ENCODE assay signal across 24 mouse cellular contexts in the genomic region with DNA sequence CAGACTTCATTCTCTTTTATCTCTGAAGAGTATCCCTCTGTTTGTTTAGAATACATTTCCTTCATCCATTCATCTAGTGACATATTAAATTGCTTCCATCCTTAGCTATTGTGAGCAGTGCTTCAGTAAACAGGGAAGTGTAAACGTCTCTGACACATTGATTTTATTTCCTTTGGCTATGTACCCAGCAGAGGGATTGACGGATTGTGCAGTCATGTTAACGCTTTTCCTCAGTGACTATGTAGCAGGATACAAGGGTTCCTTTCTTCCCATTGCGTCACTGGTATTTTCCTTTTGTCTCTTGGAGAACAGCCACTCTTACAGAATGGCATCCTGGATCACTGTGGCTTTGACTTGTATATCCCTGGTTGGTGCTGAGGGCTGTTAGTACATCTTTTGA.
DNase-seq lines count a peak whose midpoint lies in the region; ATAC-seq lines count a peak whose summit lies in the region.
"Had no signal": no experiment of that assay in that cellular context is flagged by ENCODE, and none has a peak within 500 bp of the region (broad histone marks: within the 10 kb centered on the region; RNA-seq: fewer than 3 reads in every experiment).

No protein-coding gene starts in this region.

- WGBS in forebrain, embryonic 16.5 days = 21% methylated on average over 4 of the region's 4 CpGs
- WGBS in forebrain, embryonic 13.5 days = 44% methylated on average over 4 of the region's 4 CpGs
- WGBS in lung, embryonic 16.5 days = 27% methylated on average over 4 of the region's 4 CpGs

- H3K4me3 ChIP-seq in forebrain, embryonic 16.5 days (replicated peaks; ENCODE audit: low read length) = no peak overlapping the region
- H3K4me3 ChIP-seq in forebrain, embryonic 13.5 days = no peak overlapping the region
- no peak overlapping the region for H3K4me3 ChIP-seq in lung, embryonic 16.5 days (ENCODE audit: low read length)
- H3K4me3 ChIP-seq: embryonic facial prominence, embryonic 15.5 days; heart, adult 2 months; heart, embryonic 13.5 days; hindbrain, embryonic 12.5 days; limb, embryonic 12.5 days; liver, embryonic 12.5 days had no signal

- H3K27me3 ChIP-seq in forebrain, embryonic 16.5 days (replicated peaks; ENCODE audit: control insufficient read depth, insufficient read depth, low read length) = no peaks in the 10 kb centered on the region
- no peaks in the 10 kb centered on the region for H3K27me3 ChIP-seq in forebrain, embryonic 13.5 days
- no peaks in the 10 kb centered on the region for H3K27me3 ChIP-seq in lung, embryonic 16.5 days (ENCODE audit: control insufficient read depth, insufficient read depth, low read depth, low read length)
- H3K27me3 ChIP-seq: embryonic facial prominence, embryonic 15.5 days; limb, embryonic 12.5 days had no signal

- no peaks in the 10 kb centered on the region for H3K36me3 ChIP-seq in forebrain, embryonic 16.5 days (ENCODE audit: control insufficient read depth, insufficient read depth)
- H3K36me3 ChIP-seq in forebrain, embryonic 13.5 days (ENCODE audit: poor library complexity, severe bottlenecking) = no peaks in the 10 kb centered on the region
- no peaks in the 10 kb centered on the region for H3K36me3 ChIP-seq in lung, embryonic 16.5 days (ENCODE audit: control insufficient read depth, insufficient read depth, low read length)
- H3K36me3 ChIP-seq: embryonic facial prominence, embryonic 15.5 days; heart, embryonic 13.5 days; hindbrain, embryonic 12.5 days; limb, embryonic 12.5 days; liver, embryonic 12.5 days had no signal

- H3K4me1 ChIP-seq in forebrain, embryonic 16.5 days (replicated peaks; ENCODE audit: control insufficient read depth, insufficient read depth, low read length) = peaks cover 5% of the 10 kb centered on the region
- H3K4me1 ChIP-seq in forebrain, embryonic 13.5 days = peaks cover 9% of the 10 kb centered on the region
- peaks cover 10% of the 10 kb centered on the region; the same call in 1 of the 2 replicates for H3K4me1 ChIP-seq in lung, embryonic 16.5 days (replicated peaks; ENCODE audit: control insufficient read depth, insufficient read depth, low read length)
- H3K4me1 ChIP-seq: embryonic facial prominence, embryonic 15.5 days; hindbrain, embryonic 12.5 days; limb, embryonic 12.5 days; liver, embryonic 12.5 days had no signal

- no peak overlapping the region for H3K9ac ChIP-seq in forebrain, embryonic 16.5 days (replicated peaks; ENCODE audit: low read depth, low read length)
- no peak overlapping the region for H3K9ac ChIP-seq in forebrain, embryonic 13.5 days
- no peak overlapping the region for H3K9ac ChIP-seq in lung, embryonic 16.5 days (ENCODE audit: low read length)
- H3K9ac ChIP-seq: embryonic facial prominence, embryonic 15.5 days; heart, embryonic 13.5 days; hindbrain, embryonic 12.5 days; limb, embryonic 12.5 days; liver, embryonic 12.5 days had no signal

- no peak overlapping the region for H3K27ac ChIP-seq in forebrain, embryonic 16.5 days (ENCODE audit: low read length)
- no peak overlapping the region for H3K27ac ChIP-seq in forebrain, embryonic 13.5 days
- peak overlapping the region; percentile 29; the same call in 1 of the 2 replicates for H3K27ac ChIP-seq in lung, embryonic 16.5 days (ENCODE audit: low read length)
- H3K27ac ChIP-seq: embryonic facial prominence, embryonic 15.5 days; heart, adult 2 months; heart, embryonic 13.5 days; hindbrain, embryonic 12.5 days; limb, embryonic 12.5 days; liver, embryonic 12.5 days; macrophage had no signal

- no peak overlapping the region for H3K4me2 ChIP-seq in forebrain, embryonic 16.5 days (ENCODE audit: low read length)
- no peak overlapping the region for H3K4me2 ChIP-seq in forebrain, embryonic 13.5 days
- no peak overlapping the region for H3K4me2 ChIP-seq in lung, embryonic 16.5 days (ENCODE audit: low read depth, low read length)
- H3K4me2 ChIP-seq: embryonic facial prominence, embryonic 15.5 days; heart, embryonic 13.5 days; hindbrain, embryonic 12.5 days; limb, embryonic 12.5 days; liver, embryonic 12.5 days had no signal

- DNase-seq in lung, postnatal 4 days = no peak
- DNase-seq in Muller cell, postnatal 12 days (ENCODE audit: inconsistent ontology term) = peak; percentile 84
- peak; percentile 2 for DNase-seq in gonadal fat pad, adult 2 months (ENCODE audit: low read depth)
- no peak for DNase-seq in right cerebral cortex, postnatal 36 days (ENCODE audit: low spot score in 2 of 2)
- DNase-seq: adrenal gland, postnatal 10 days; cerebellum, adult 8-10 months; cerebellum, postnatal 36 days; embryo, embryonic 11 days; heart, adult 2 months; heart, postnatal 14 days; kidney, adult 18-20 months; kidney, postnatal 4 days; thymus, adult 2 months; thymus, postnatal 4 days had no signal

- no peaks in the 10 kb centered on the region for H3K9me3 ChIP-seq in forebrain, embryonic 16.5 days (ENCODE audit: control insufficient read depth, low read length)
- no peaks in the 10 kb centered on the region for H3K9me3 ChIP-seq in forebrain, embryonic 13.5 days (replicated peaks)
- H3K9me3 ChIP-seq in lung, embryonic 16.5 days (ENCODE audit: control insufficient read depth, low read length) = no peaks in the 10 kb centered on the region
- H3K9me3 ChIP-seq: embryonic facial prominence, embryonic 15.5 days; heart, embryonic 13.5 days; hindbrain, embryonic 12.5 days; liver, embryonic 12.5 days had no signal

- peak; percentile 59; the same call in 1 of the 2 replicates for ATAC-seq in forebrain, embryonic 16.5 days
- ATAC-seq in forebrain, embryonic 13.5 days = no peak
- peak; percentile 81 for ATAC-seq in lung, embryonic 16.5 days (ENCODE audit: low read depth)
- ATAC-seq: inflammation-experienced regulatory T-cells, adult 6 months; liver, embryonic 12.5 days had no signal

Comparison
In these comparisons a context has a peak if more than half of its experiments do, and no peak if none do; other contexts are left out.
1. DNase-seq: peak in Muller cell, postnatal 12 days (single experiment) and gonadal fat pad, adult 2 months (single experiment); none in lung, postnatal 4 days (0 of 2) and right cerebral cortex, postnatal 36 days (0 of 2).